Mouse (Mus musculus) liver (tissue): Measurements from ENCODE around the gene Rnf113a2.
A peak's percentile ranks its signal among the peaks of the same experiment; 100 is the strongest.

Source experiments
- DNase-seq: peaks from one replicate; pipeline ENCODE4 v3.0.0-alpha.2; 2020; ENCODE audit warnings: mixed read lengths

Gene Rnf113a2

GRCm38 (mm10) chr12:84408819-84409507, 8.0 kb upstream of the Rnf113a2 start, which contains the start of the genes Entpd5 and Bbof1:
Entpd5 (minus strand) TSS chr12:84409029.
Bbof1 (plus strand) TSS chr12:84409071.
- DNase-seq: peak; percentile 88

- DNase-seq: no peak
Measured at GRCm38 (mm10) chr12:84417605-84417922, 568 bp downstream of the Rnf113a2 start.

GRCm38 (mm10) chr12:84423990-84424389, 7.0 kb downstream of the Rnf113a2 start:
- no peak for DNase-seq

GRCm38 (mm10) chr12:84429825-84430224, 12.8 kb downstream of the Rnf113a2 start:
- DNase-seq: no peak

GRCm38 (mm10) chr12:84438697-84439096, 21.7 kb downstream of the Rnf113a2 start:
- no peak for DNase-seq

- DNase-seq: no peak
Measured at GRCm38 (mm10) chr12:84442526-84442925, 25.5 kb downstream of the Rnf113a2 start.

GRCm38 (mm10) chr12:84447386-84447785, 30.4 kb downstream of the Rnf113a2 start:
- DNase-seq: no peak

GRCm38 (mm10) chr12:84448181-84448580, 31.2 kb downstream of the Rnf113a2 start:
- no peak for DNase-seq

GRCm38 (mm10) chr12:84449887-84450286, 32.9 kb downstream of the Rnf113a2 start:
- no peak for DNase-seq

GRCm38 (mm10) chr12:84450351-84450717, 33.3 kb downstream of the Rnf113a2 start:
- no peak for DNase-seq

GRCm38 (mm10) chr12:84450718-84451646, 34.0 kb downstream of the Rnf113a2 start, which contains the start of the genes Aldh6a1 and Lin52:
Aldh6a1 (minus strand) TSS chr12:84451004.
Lin52 (plus strand) TSS chr12:84451422.
- DNase-seq: peak; percentile 98

- peak; percentile 23 for DNase-seq
Measured at GRCm38 (mm10) chr12:84451801-84452200, 34.8 kb downstream of the Rnf113a2 start.

- no peak for DNase-seq
Measured at GRCm38 (mm10) chr12:84456911-84457310, 39.9 kb downstream of the Rnf113a2 start.

GRCm38 (mm10) chr12:84459845-84460244, 42.8 kb downstream of the Rnf113a2 start:
- DNase-seq: no peak

- DNase-seq: no peak
Measured at GRCm38 (mm10) chr12:84461416-84461815, 44.4 kb downstream of the Rnf113a2 start.

- no peak for DNase-seq
Measured at GRCm38 (mm10) chr12:84462856-84463255, 45.9 kb downstream of the Rnf113a2 start.
